Mouse (Mus musculus) ovary, postnatal 36 days (tissue): ENCODE results near the gene Rgs3.
"Not testable (repeated sequence)": the region's sequence is repeated elsewhere in the genome, so short reads cannot be mapped to it uniquely, and the experiment has no call there.

ENCODE experiments used
- DNase-seq: peaks from one replicate; pipeline ENCODE4 v3.0.0; 2022; ENCODE audit warnings: low spot score, mixed read lengths

The Rgs3 gene

GRCm38 (mm10) chr4:62551966-62552365 is 7.7 kb upstream of the Rgs3 start:
- DNase-seq, result no peak

GRCm38 (mm10) chr4:62557436-62557835 is 2.2 kb upstream of the Rgs3 start:
- no peak for DNase-seq

GRCm38 (mm10) chr4:62560963-62561629 is 1.4 kb downstream of the Rgs3 start:
- DNase-seq, result peak; percentile 38

GRCm38 (mm10) chr4:62561630-62562001 is 2.0 kb downstream of the Rgs3 start:
- DNase-seq, result no peak

- DNase-seq, result no peak
Measured at GRCm38 (mm10) chr4:62562006-62562405, 2.4 kb downstream of the Rgs3 start.

GRCm38 (mm10) chr4:62566530-62566929 is 6.9 kb downstream of the Rgs3 start:
- no peak for DNase-seq

GRCm38 (mm10) chr4:62567696-62568095 is 8.0 kb downstream of the Rgs3 start:
- no peak for DNase-seq

GRCm38 (mm10) chr4:62568359-62568758 is 8.7 kb downstream of the Rgs3 start:
- DNase-seq, result no peak

- no peak for DNase-seq
Measured at GRCm38 (mm10) chr4:62569603-62570002, 10.0 kb downstream of the Rgs3 start.

GRCm38 (mm10) chr4:62570029-62570428 is 10.4 kb downstream of the Rgs3 start:
- DNase-seq, result no peak

- DNase-seq, result peak; percentile 22
Measured at GRCm38 (mm10) chr4:62582365-62583264, 23.0 kb downstream of the Rgs3 start.

- peak; percentile 59 for DNase-seq
Measured at GRCm38 (mm10) chr4:62583265-62584092, 23.8 kb downstream of the Rgs3 start.

- DNase-seq, result no peak
Measured at GRCm38 (mm10) chr4:62587067-62587466, 27.4 kb downstream of the Rgs3 start.

GRCm38 (mm10) chr4:62590878-62591277 is 31.2 kb downstream of the Rgs3 start:
- no peak for DNase-seq

- peak; percentile 34 for DNase-seq
Measured at GRCm38 (mm10) chr4:62591326-62591725, 31.7 kb downstream of the Rgs3 start.

GRCm38 (mm10) chr4:62593546-62594240 is 34.0 kb downstream of the Rgs3 start:
- DNase-seq, result not testable (repeated sequence)

- DNase-seq, result no peak
Measured at GRCm38 (mm10) chr4:62594442-62594841, 34.8 kb downstream of the Rgs3 start.

- DNase-seq, result no peak
Measured at GRCm38 (mm10) chr4:62596051-62596450, 36.4 kb downstream of the Rgs3 start.

- DNase-seq, result no peak
Measured at GRCm38 (mm10) chr4:62600549-62600948, 40.9 kb downstream of the Rgs3 start.

GRCm38 (mm10) chr4:62603607-62604006 is 44.0 kb downstream of the Rgs3 start:
- DNase-seq, result no peak

GRCm38 (mm10) chr4:62604094-62604493 is 44.4 kb downstream of the Rgs3 start:
- no peak for DNase-seq
